Mouse (Mus musculus) cerebellum, adult 2 months (tissue): ENCODE measurements around the gene Wt1. TPM values are rescaled to one million over a fixed set of nuclear protein-coding genes. Genes with fewer than 3 reads are reported as not detected.

Experiments
- DNase-seq, 2 experiments: peaks; one replicate each; pipeline ENCODE4 v3.0.0; 2021
- H3K27ac ChIP-seq: fragments of 200-500 bp; 2 replicates; pipeline ENCODE4 v1.5.1; 2012; ENCODE audit warnings: low read length, control low read depth, inconsistent platforms; ENCODE audit not compliant: insufficient read depth
- H3K27me3 ChIP-seq: fragments of 200-500 bp; 2 replicates; pipeline ENCODE4 v1.6.1; 2012; ENCODE audit warnings: inconsistent platforms, mild to moderate bottlenecking, low read length, moderate library complexity; ENCODE audit not compliant: control insufficient read depth, insufficient read depth
- H3K4me1 ChIP-seq: fragments of 200-500 bp; 2 replicates; pipeline ENCODE4 v1.6.1; 2011; ENCODE audit warnings: low read length; ENCODE audit not compliant: control insufficient read depth, insufficient read depth
- H3K4me3 ChIP-seq: fragments of 200-500 bp; replicated peaks from 2 replicates; pipeline ENCODE3; 2011; ENCODE audit warnings: mild to moderate bottlenecking, low read depth, low read length, control low read depth; ENCODE audit not compliant: insufficient read depth
- CTCF ChIP-seq: fragments of 200-500 bp; IDR thresholded peaks from 2 replicates; pipeline ENCODE4 v1.5.1; 2011; ENCODE audit warnings: low read depth, mild to moderate bottlenecking, control low read depth, low read length, moderate library complexity, borderline replicate concordance; ENCODE audit not compliant: insufficient read depth
- POLR2A ChIP-seq: fragments of 200-500 bp; IDR thresholded peaks from 2 replicates; pipeline ENCODE4 v1.6.1; 2011; ENCODE audit warnings: low read length, control low read depth, borderline replicate concordance; ENCODE audit not compliant: insufficient read depth
- WGBS: fragments of 180-500 bp; shearing (Covaris S2); methylation state at CpG from one replicate; pipeline ENCODE4 v1.1.7; 2018; 5-methylcytosine and 5-hydroxymethylcytosine counted together
- polyA plus RNA-seq: library from polyadenylated mRNA; depleted of rRNA; stranded (reverse); fragments of >200 nt; gene quantifications from 2 replicates; pipeline ENCODE4 v1.2.3, GENCODE M21; 2012

The Wt1 gene
- polyA plus RNA-seq, 1 experiment = not detected

- Histone ChIP-seq H3K4me1 (no peaks in the 10 kb centered on the region; the same call in 1 of the 2 replicates), H3K27me3 (peaks cover 28% of the 10 kb centered on the region; the same call in 1 of the 2 replicates), H3K27ac (no peak overlapping the region), H3K4me3 (no peak overlapping the region)
- no peak for DNase-seq
- TF ChIP-seq POLR2A (no peak), CTCF (no peak)
- WGBS = 10% methylated on average over 12 of the region's 12 CpGs
These were observed 2.2 kb downstream of the Wt1 start for GRCm38 (mm10) chr2:105128564-105128963.

GRCm38 (mm10) chr2:105130351-105131060, 4.2 kb downstream of the Wt1 start:
- DNase-seq = no peak
- TF ChIP-seq POLR2A = no peak
- TF ChIP-seq CTCF = no peak
- Histone ChIP-seq H3K27me3 (peaks cover 22% of the 10 kb centered on the region; the same call in 1 of the 2 replicates), H3K4me1 (no peaks in the 10 kb centered on the region; the same call in 1 of the 2 replicates), H3K4me3 (no peak overlapping the region), H3K27ac (no peak overlapping the region)
- WGBS = 4% methylated on average over 32 of the region's 32 CpGs

- no peak overlapping the region for H3K4me3 ChIP-seq
- no peak for TF ChIP-seq POLR2A
- no peak for TF ChIP-seq CTCF
- DNase-seq = no peak
- H3K27ac ChIP-seq = no peak overlapping the region
- WGBS = 14% methylated on average over 12 of the region's 12 CpGs
- H3K4me1 ChIP-seq = no peaks in the 10 kb centered on the region; the same call in 1 of the 2 replicates
- peaks cover 18% of the 10 kb centered on the region; the same call in 1 of the 2 replicates for H3K27me3 ChIP-seq
These were observed 4.9 kb downstream of the Wt1 start for GRCm38 (mm10) chr2:105131061-105131810.

DNA sequence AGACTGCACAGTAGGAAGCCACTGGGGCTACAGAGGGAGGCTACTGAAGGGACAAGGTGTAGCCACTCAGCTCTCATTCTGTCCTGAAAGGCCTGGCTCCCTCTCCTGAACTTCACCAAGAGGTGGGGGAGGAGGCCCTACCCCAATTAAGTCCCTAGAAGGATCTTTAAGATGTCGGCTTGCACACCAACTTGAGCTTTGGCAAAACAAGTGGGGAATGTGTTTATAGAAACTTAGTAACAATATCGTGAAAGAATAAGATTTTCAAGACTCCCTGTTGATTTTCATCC, 5.4 kb downstream of the Wt1 start:
- TF ChIP-seq POLR2A = no peak
- TF ChIP-seq CTCF = no peak
- H3K4me3 ChIP-seq = no peak overlapping the region
- H3K27me3 ChIP-seq = peaks cover 18% of the 10 kb centered on the region; the same call in 1 of the 2 replicates
- no peaks in the 10 kb centered on the region; the same call in 1 of the 2 replicates for H3K4me1 ChIP-seq
- H3K27ac ChIP-seq = no peak overlapping the region
- WGBS = 16% methylated on average over 2 of the region's 2 CpGs
- DNase-seq = no peak

DNA sequence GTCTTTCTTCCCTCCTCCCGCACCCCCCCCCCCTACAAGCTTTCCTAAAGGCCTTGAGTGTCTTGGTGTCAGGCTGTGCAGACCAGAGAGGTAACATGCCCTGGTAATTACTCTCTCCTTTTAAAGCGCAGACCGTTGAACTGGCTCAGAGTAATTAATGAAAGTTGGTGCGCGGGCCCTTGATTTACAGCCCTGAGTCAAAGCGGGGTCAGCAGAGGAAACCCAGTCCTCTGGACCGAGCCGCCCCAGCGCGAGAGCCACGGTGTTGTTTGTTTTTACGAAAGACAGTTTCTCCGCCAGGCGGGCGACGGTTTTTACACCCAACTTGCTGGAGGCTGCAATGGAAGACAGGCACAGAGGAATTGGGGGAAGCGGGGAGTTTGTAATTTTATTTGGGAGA, 6.0 kb downstream of the Wt1 start:
- no peak for DNase-seq
- H3K27me3 ChIP-seq = peaks cover 14% of the 10 kb centered on the region; the same call in 1 of the 2 replicates
- WGBS = 4% methylated on average over 17 of the region's 17 CpGs
- TF ChIP-seq CTCF = no peak
- H3K4me1 ChIP-seq = no peaks in the 10 kb centered on the region; the same call in 1 of the 2 replicates
- no peak overlapping the region for H3K27ac ChIP-seq
- H3K4me3 ChIP-seq = no peak overlapping the region

DNA sequence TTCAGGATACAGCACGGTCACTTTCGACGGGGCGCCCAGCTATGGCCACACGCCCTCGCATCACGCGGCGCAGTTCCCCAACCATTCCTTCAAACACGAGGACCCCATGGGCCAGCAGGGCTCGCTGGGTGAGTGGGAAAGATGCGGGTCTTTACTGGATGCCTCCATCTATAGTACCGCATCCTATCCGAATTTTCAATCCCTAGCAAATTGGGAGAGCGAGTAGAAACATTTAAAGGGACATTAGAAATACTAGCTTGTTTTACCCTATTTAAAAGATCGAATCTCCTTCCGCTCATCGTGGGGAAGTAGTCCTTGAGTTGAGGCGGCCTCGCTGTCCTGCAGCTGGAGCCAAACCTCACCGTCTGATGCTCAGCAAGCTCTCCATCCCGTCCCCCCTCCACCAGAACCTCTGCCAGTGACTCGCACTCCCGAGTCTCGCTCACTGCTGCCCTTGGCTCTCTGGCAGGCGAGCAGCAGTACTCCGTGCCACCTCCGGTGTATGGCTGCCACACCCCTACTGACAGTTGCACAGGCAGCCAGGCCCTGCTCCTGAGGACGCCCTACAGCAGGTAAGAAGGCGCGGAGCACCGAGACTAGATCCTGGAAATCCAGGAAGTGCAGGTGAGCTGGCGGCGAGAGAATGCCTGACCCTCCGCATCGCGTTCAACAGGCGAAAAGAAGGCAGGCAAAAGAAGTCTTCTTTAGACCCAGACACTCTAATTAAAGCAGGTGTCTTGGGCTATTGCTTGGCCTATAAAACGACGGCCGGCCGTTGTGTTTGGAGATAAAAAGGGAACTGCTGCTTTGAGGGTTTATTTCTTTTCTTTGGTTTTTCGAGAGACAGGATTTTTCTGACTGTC, 6.8 kb downstream of the Wt1 start:
- no peak for DNase-seq
- H3K4me3 ChIP-seq = no peak overlapping the region
- 4% methylated on average over 43 of the region's 43 CpGs for WGBS
- H3K27me3 ChIP-seq = peaks cover 14% of the 10 kb centered on the region; the same call in 1 of the 2 replicates
- no peak overlapping the region for H3K27ac ChIP-seq
- H3K4me1 ChIP-seq = no peaks in the 10 kb centered on the region; the same call in 1 of the 2 replicates
- TF ChIP-seq POLR2A (no peak), CTCF (no peak)

- Histone ChIP-seq H3K27ac (no peak overlapping the region), H3K4me1 (no peaks in the 10 kb centered on the region), H3K4me3 (no peak overlapping the region), H3K27me3 (peaks cover 10% of the 10 kb centered on the region; the same call in 1 of the 2 replicates)
- no peak for DNase-seq
- TF ChIP-seq CTCF (no peak), POLR2A (no peak)
- 1% methylated on average over 19 of the region's 19 CpGs for WGBS
These were observed 8.0 kb downstream of the Wt1 start for GRCm38 (mm10) chr2:105134296-105134695.
